Mouse (Mus musculus) inflammation-experienced regulatory T-cells, adult 6 months (primary cell): ENCODE results near the gene Hbs1l. TPM values are rescaled to one million over a fixed set of nuclear protein-coding genes. Genes with fewer than 3 reads are reported as not detected.
A peak's percentile ranks its signal among the peaks of the same experiment; 100 is the strongest.

ENCODE experiments used
- ATAC-seq: one replicate; pipeline ENCODE4 v1.8.0; 2017
- polyA plus RNA-seq, 3 experiments: library from polyadenylated mRNA; unstranded; fragments of 100-300 nt; shearing (Covaris generic); gene quantifications; one replicate each; pipeline ENCODE4 v1.2.1; 2017

Hbs1l gene
- polyA plus RNA-seq, 3 experiments from 2014 or later = 127 to 133 (median 133) TPM

- ATAC-seq = peak; percentile 25
Observed at GRCm38 (mm10) chr10:21304672-21305632, 9.2 kb downstream of the Hbs1l start.

GRCm38 (mm10) chr10:21313732-21314131, 18.0 kb downstream of the Hbs1l start:
- peak; percentile 89 for ATAC-seq

GRCm38 (mm10) chr10:21316123-21316522, 20.3 kb downstream of the Hbs1l start:
- no peak for ATAC-seq

- ATAC-seq = no peak
Observed at GRCm38 (mm10) chr10:21318250-21318649, 22.5 kb downstream of the Hbs1l start.

- peak; percentile 79 for ATAC-seq
Observed at GRCm38 (mm10) chr10:21318996-21319395, 23.2 kb downstream of the Hbs1l start.

GRCm38 (mm10) chr10:21320601-21321000, 24.8 kb downstream of the Hbs1l start:
- peak; percentile 6 for ATAC-seq

GRCm38 (mm10) chr10:21326352-21326751, 30.6 kb downstream of the Hbs1l start:
- no peak for ATAC-seq

- peak; percentile 85 for ATAC-seq
Observed at GRCm38 (mm10) chr10:21327605-21328135, 31.9 kb downstream of the Hbs1l start.

GRCm38 (mm10) chr10:21334349-21335105, 38.7 kb downstream of the Hbs1l start:
- no peak for ATAC-seq

- peak; percentile 76 for ATAC-seq
Observed at GRCm38 (mm10) chr10:21335534-21335933, 39.8 kb downstream of the Hbs1l start.

GRCm38 (mm10) chr10:21337191-21337590, 41.4 kb downstream of the Hbs1l start:
- ATAC-seq = no peak

GRCm38 (mm10) chr10:21341706-21342105, 45.9 kb downstream of the Hbs1l start:
- ATAC-seq = no peak

- ATAC-seq = no peak
Observed at GRCm38 (mm10) chr10:21342331-21343005, 46.7 kb downstream of the Hbs1l start.

GRCm38 (mm10) chr10:21347332-21347731, 51.6 kb downstream of the Hbs1l start:
- ATAC-seq = no peak

- no peak for ATAC-seq
Observed at GRCm38 (mm10) chr10:21349449-21349848, 53.7 kb downstream of the Hbs1l start.

GRCm38 (mm10) chr10:21349946-21350345, 54.2 kb downstream of the Hbs1l start:
- no peak for ATAC-seq

- no peak for ATAC-seq
Observed at GRCm38 (mm10) chr10:21350531-21351515, 55.0 kb downstream of the Hbs1l start.

- no peak for ATAC-seq
Observed at GRCm38 (mm10) chr10:21351766-21352165, 56.0 kb downstream of the Hbs1l start.

- ATAC-seq = no peak
Observed at GRCm38 (mm10) chr10:21353890-21354289, 58.1 kb downstream of the Hbs1l start.

- ATAC-seq = no peak
Observed at GRCm38 (mm10) chr10:21354506-21354905, 58.7 kb downstream of the Hbs1l start.

- peak; percentile 76 for ATAC-seq
Observed at GRCm38 (mm10) chr10:21357986-21358385, 62.2 kb downstream of the Hbs1l start.
